Mouse (Mus musculus) liver, embryonic 16.5 days (tissue): ENCODE data around the gene Bcl2a1a. TPM values are rescaled to one million over a fixed set of nuclear protein-coding genes. Genes with fewer than 3 reads are reported as not detected.
"Not testable (repeated sequence)": the region's sequence is repeated elsewhere in the genome, so short reads cannot be mapped to it uniquely, and the experiment has no call there.

ENCODE experiments used
- ATAC-seq: fragments of 200-750 bp; cut with Nextera tagmentation; 2 replicates; pipeline ENCODE4 v1.8.0; 2017; ENCODE audit warnings: low read depth, mild to moderate bottlenecking, moderate number of reproducible peaks, moderate library complexity
- H3K27ac ChIP-seq: fragments of 300-500 bp; sonication (generic); 2 replicates; pipeline ENCODE4 v1.5.1; 2014; ENCODE audit warnings: mild to moderate bottlenecking, low read length
- H3K27me3 ChIP-seq: fragments of 300-500 bp; sonication (generic); 2 replicates; pipeline ENCODE4 v1.6.1; 2014; ENCODE audit warnings: low read depth, low read length, mixed read lengths; ENCODE audit not compliant: control insufficient read depth, insufficient read depth
- H3K36me3 ChIP-seq: fragments of 300-500 bp; sonication (generic); 2 replicates; pipeline ENCODE4 v1.6.1; 2014; ENCODE audit warnings: mild to moderate bottlenecking; ENCODE audit not compliant: control insufficient read depth, insufficient read depth
- H3K4me1 ChIP-seq: fragments of 300-500 bp; sonication (generic); 2 replicates; pipeline ENCODE4 v1.6.1; 2014; ENCODE audit warnings: low read depth, low read length, mixed read lengths; ENCODE audit not compliant: control insufficient read depth
- H3K4me2 ChIP-seq: fragments of 300-500 bp; sonication (generic); 2 replicates; pipeline ENCODE4 v1.6.1; 2014; ENCODE audit warnings: low read depth, low read length, mixed read lengths
- H3K4me3 ChIP-seq: fragments of 300-500 bp; sonication (generic); 2 replicates; pipeline ENCODE4 v1.5.1; 2014; ENCODE audit warnings: low read depth, mild to moderate bottlenecking, low read length
- H3K9ac ChIP-seq: fragments of 300-500 bp; sonication (generic); 2 replicates; pipeline ENCODE4 v1.6.1; 2014; ENCODE audit warnings: low read depth, low read length
- H3K9me3 ChIP-seq: fragments of 300-500 bp; sonication (generic); replicated peaks from 2 replicates; pipeline ENCODE4 v1.6.1; 2016; ENCODE audit warnings: low read length; ENCODE audit not compliant: control insufficient read depth
- WGBS: fragments of 180-500 bp; shearing (Covaris S2); extraction: QIAGEN DNeasy Blood & Tissue Kit; methylation state at CpG from one replicate; pipeline ENCODE4 v1.1.7; 2014; ENCODE audit not compliant: insufficient replicate concordance; 5-methylcytosine and 5-hydroxymethylcytosine counted together
- polyA plus RNA-seq: library from polyadenylated mRNA; unstranded; fragments of >200 nt; fragmentation: Nextera tagmentation; extraction: Ambion mirVana; gene quantifications from 2 replicates; pipeline ENCODE4 v1.2.1, GENCODE M21; 2015

Gene Bcl2a1a
- polyA plus RNA-seq, 1 experiment from 2014 or later: not detected

DNA sequence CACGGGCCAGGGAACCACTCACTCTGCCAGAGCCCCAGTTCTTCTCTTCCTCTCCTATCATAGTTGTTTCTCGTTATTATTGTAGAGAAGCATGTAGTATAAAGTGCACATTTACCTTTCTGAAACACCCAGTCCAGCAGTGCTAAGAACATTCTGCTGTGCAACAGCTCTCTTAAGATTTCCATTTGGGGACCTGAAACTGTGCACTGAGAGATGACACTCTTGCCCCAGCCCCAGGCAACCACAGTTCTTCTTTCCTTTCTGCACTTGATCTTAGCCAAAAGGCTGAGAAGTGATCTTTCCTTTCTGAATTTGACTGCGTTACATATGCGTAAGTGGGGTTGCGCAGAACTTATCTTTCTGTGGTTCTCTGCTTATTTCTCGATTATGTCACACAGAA lies 9.8 kb downstream of the Bcl2a1a start:
- not testable (repeated sequence) for H3K4me2 ChIP-seq, ATAC-seq, H3K4me3 ChIP-seq, H3K36me3 ChIP-seq, H3K9me3 ChIP-seq, H3K9ac ChIP-seq, H3K4me1 ChIP-seq, H3K27me3 ChIP-seq, H3K27ac ChIP-seq
- WGBS: no CpG with 5 or more reads among the region's 6 CpGs

DNA sequence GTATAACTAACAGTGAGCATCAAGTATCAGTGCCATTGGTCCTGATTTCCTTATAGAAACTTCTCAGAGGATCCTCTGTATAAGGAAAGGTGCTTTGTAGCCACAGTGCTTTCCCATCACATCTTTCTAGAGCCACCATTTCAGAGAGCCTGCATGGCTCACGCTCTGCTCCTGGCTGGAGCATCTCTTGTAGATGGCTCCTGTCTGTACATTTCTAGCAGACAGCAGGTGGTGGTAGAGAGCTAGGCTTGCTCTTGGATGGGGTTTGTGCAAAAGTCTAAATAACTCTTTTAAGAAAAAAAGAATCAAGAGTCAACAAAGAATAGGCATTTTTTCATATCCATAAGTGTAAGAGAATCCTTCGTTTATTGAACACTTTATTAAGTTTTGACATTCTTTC lies 12.8 kb downstream of the Bcl2a1a start:
- not testable (repeated sequence) for H3K27ac ChIP-seq, H3K9ac ChIP-seq, H3K4me1 ChIP-seq, H3K4me3 ChIP-seq, ATAC-seq, H3K36me3 ChIP-seq, H3K27me3 ChIP-seq, H3K9me3 ChIP-seq, H3K4me2 ChIP-seq
- WGBS: 60% methylated on average over 1 of the region's 2 CpGs

DNA sequence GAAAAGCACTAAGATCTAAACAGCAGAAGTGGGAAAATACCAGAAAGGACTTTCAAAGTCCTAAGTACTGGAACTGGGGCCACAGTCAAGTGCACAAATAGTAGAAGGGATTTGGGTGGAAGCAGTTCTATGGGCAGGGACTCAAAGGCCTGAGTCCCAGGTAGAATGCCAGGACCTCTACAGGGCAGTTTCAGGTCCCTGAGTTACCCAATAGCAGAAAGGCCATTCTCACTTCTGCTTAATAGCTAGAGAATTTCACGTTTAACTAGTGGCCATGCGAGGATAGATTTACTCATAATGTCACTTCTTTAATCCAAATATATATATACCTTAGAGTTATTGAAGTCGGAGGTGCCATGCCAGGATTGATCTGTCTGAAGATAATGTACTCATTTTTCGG lies 20.2 kb downstream of the Bcl2a1a start:
- not testable (repeated sequence) for H3K4me3 ChIP-seq, ATAC-seq, H3K4me2 ChIP-seq, H3K27me3 ChIP-seq, H3K27ac ChIP-seq, H3K9ac ChIP-seq, H3K36me3 ChIP-seq, H3K4me1 ChIP-seq, H3K9me3 ChIP-seq
- 50% methylated on average over 4 of the region's 4 CpGs for WGBS

DNA sequence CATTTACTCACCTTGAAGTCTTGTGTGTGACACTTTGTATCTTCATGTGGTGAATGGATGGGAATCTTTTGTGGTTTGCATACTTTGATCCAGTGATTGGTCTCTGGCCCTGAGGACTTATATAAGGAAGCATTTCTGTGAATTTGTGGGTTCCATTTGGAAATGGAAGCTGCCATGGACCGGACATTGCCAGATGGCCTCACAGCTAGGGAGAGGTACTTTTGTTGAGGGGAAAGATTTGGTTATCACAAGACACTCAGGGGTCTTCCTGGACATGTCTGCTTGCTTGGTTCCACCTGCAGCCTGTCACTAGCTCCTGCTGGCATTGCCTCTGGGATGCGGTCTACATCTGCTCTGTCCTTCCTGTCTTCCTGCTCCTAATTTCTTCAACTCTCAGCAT lies 23.1 kb downstream of the Bcl2a1a start:
- WGBS: 68% methylated on average over 2 of the region's 2 CpGs

DNA sequence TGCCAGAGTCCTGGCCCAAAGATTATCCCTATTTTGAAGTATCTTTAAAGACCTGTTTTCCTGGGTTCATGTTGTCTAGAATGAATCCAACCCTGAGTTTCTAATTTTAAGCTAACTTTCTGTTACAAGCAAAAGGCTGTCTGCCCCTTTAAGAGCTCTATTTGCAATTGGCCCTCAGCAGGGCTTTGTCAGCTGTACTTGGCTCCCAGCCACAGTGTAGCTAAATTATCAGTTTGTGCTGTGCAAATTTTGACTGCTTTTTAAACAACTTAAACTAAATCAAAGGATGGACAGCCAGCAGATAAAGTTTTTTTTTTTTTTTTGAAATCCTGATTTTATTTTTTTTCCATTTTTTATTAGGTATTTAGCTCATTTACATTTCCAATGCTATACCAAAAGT lies 44.8 kb downstream of the Bcl2a1a start:
- H3K4me1 ChIP-seq, ATAC-seq, H3K27ac ChIP-seq, H3K9me3 ChIP-seq, H3K36me3 ChIP-seq, H3K4me3 ChIP-seq, H3K27me3 ChIP-seq, H3K4me2 ChIP-seq, H3K9ac ChIP-seq: not testable (repeated sequence)

More for the DNA sequence above, 23.1 kb downstream of the Bcl2a1a start:
- H3K4me2 ChIP-seq, H3K27ac ChIP-seq, H3K9me3 ChIP-seq, ATAC-seq, H3K9ac ChIP-seq, H3K4me1 ChIP-seq, H3K36me3 ChIP-seq, H3K27me3 ChIP-seq, H3K4me3 ChIP-seq: not testable (repeated sequence)

Other genes with a start within 250 kb of the Bcl2a1a start
- gene Mthfsl, start 236.6 kb upstream of the Bcl2a1a start, polyA plus RNA-seq: 28.8 and 29.0 TPM in 2 replicates
- gene Bcl2a1d, start 225.0 kb upstream of the Bcl2a1a start, polyA plus RNA-seq: 0.46 TPM in 1 of 2 replicates, not detected in the other
- not detected in 2 replicates for gene Trim43c, start 117.7 kb upstream of the Bcl2a1a start, polyA plus RNA-seq
- gene Trim43b, start 135.9 kb downstream of the Bcl2a1a start, polyA plus RNA-seq: not detected in 2 replicates
- gene Bcl2a1b, start 242.3 kb downstream of the Bcl2a1a start, polyA plus RNA-seq: 1.4 and 1.5 TPM in 2 replicates
- not detected in 2 replicates for gene Gm29094, start 242.5 kb downstream of the Bcl2a1a start, polyA plus RNA-seq